Mouse (Mus musculus) monocyte, adult 2 months (primary cell): ENCODE results near the gene Rag2.

Experiments
- DNase-seq, 2 experiments: peaks; one replicate each; pipeline ENCODE4 v3.0.0; 2022; ENCODE audit warnings: low spot score in 2 of 2, low read depth in 1 of 2

Rag2 gene

GRCm38 (mm10) chr2:101624011-101624410 lies 507 bp upstream of the Rag2 start:
- no peak for DNase-seq

GRCm38 (mm10) chr2:101627227-101627626 lies 2.7 kb downstream of the Rag2 start:
- no peak for DNase-seq

GRCm38 (mm10) chr2:101628297-101629236 lies 4.0 kb downstream of the Rag2 start:
- DNase-seq, result peak; percentile 63 to 70

GRCm38 (mm10) chr2:101638979-101639839 lies 14.7 kb downstream of the Rag2 start:
- no peak for DNase-seq

GRCm38 (mm10) chr2:101639840-101640350 lies 15.4 kb downstream of the Rag2 start:
- DNase-seq, result no peak

GRCm38 (mm10) chr2:101645841-101646240 lies 21.3 kb downstream of the Rag2 start:
- DNase-seq, result no peak

GRCm38 (mm10) chr2:101648361-101648760 lies 23.8 kb downstream of the Rag2 start:
- DNase-seq, result no peak

- DNase-seq, result no peak
Observed at GRCm38 (mm10) chr2:101649114-101649671, 24.7 kb downstream of the Rag2 start, which contains the start of the genes Rag1 and B230118H07Rik. Rag1 (minus strand) TSS chr2:101649501. B230118H07Rik (minus strand) TSS chr2:101649532.

- DNase-seq, result no peak
Observed at GRCm38 (mm10) chr2:101650446-101650845, 25.9 kb downstream of the Rag2 start.

GRCm38 (mm10) chr2:101652204-101652920 lies 27.8 kb downstream of the Rag2 start:
- DNase-seq, result no peak

- DNase-seq, result peak in 1 of 2 experiments; percentile 9
Observed at GRCm38 (mm10) chr2:101652921-101653597, 28.5 kb downstream of the Rag2 start.

- no peak for DNase-seq
Observed at GRCm38 (mm10) chr2:101660536-101660935, 36.0 kb downstream of the Rag2 start.

GRCm38 (mm10) chr2:101665058-101665702 lies 40.7 kb downstream of the Rag2 start:
- DNase-seq, result peak in 1 of 2 experiments; percentile 40

GRCm38 (mm10) chr2:101665703-101666092 lies 41.2 kb downstream of the Rag2 start:
- no peak for DNase-seq

GRCm38 (mm10) chr2:101668751-101669150 lies 44.2 kb downstream of the Rag2 start:
- DNase-seq, result no peak

GRCm38 (mm10) chr2:101673547-101673946 lies 49.0 kb downstream of the Rag2 start:
- DNase-seq, result no peak

GRCm38 (mm10) chr2:101678236-101679021 lies 53.9 kb downstream of the Rag2 start, which contains the start of gene Traf6:
Traf6 (plus strand) TSS chr2:101678429.
- DNase-seq, result peak; percentile 71 to 80

GRCm38 (mm10) chr2:101679164-101679784 lies 54.8 kb downstream of the Rag2 start:
- peak in 1 of 2 experiments; percentile 13 for DNase-seq
